Mouse (Mus musculus): ENCODE results near the gene Tbc1d16.

- TF ChIP-seq POLR2A (IDR thresholded peaks at IDR 0.05; ENCODE audit: borderline replicate concordance, low read depth, low read length) (0 out of 2 replicates have a peak, but pooled peaks have one; percentile 54), CTCF (IDR thresholded peaks at IDR 0.05; ENCODE audit: low read depth, low read length) (no peak)
These were observed 9.4 kb upstream of the Tbc1d16 start for GRCm38 (mm10) chr11:119237568-119238304.

Measured in bone marrow macrophage, adult 2 months (primary cell).